Mouse (Mus musculus): ENCODE data around the gene Ndufa4l2.

- TF ChIP-seq CTCF (IDR thresholded peaks at IDR 0.05; ENCODE audit: borderline replicate concordance, insufficient read depth, low read length) (no peak), POLR2A (IDR thresholded peaks at IDR 0.05; ENCODE audit: low read depth, low read length) (no peak)
Observed at GRCm38 (mm10) chr10:127499516-127499915, 15.3 kb upstream of the Ndufa4l2 start.
